Mouse (Mus musculus) lung, adult 10 weeks (tissue): Measurements from ENCODE around the gene Arih2. TPM values are rescaled to one million over a fixed set of nuclear protein-coding genes. Genes with fewer than 3 reads are reported as not detected.

Experiments used
- polyA plus RNA-seq: library from polyadenylated mRNA; stranded (reverse); fragments of 350-450 nt; fragmentation: Illumina TruSeq; extraction: RNeasy Lipid Tissue Mini Kit (QIAGEN cat#74804); gene quantifications from one replicate; pipeline ENCODE4 v1.2.3, GENCODE M21; 2014; ENCODE audit warnings: low read depth, low replicate concordance; ENCODE audit not compliant: insufficient read depth

The Arih2 gene
- 14.2 TPM for polyA plus RNA-seq

GRCm38 (mm10) chr9:108648611-108649560 lies at the start of gene Arih2:
TSS of gene Arih2 (minus strand) at chr9:108649386.

GRCm38 (mm10) chr9:108689106-108689505 lies 39.9 kb upstream of the Arih2 start, which contains the start of gene Prkar2a:
TSS of gene Prkar2a (plus strand) at chr9:108689314.

GRCm38 (mm10) chr9:108661677-108662612 lies 12.8 kb upstream of the Arih2 start, which contains the start of gene Slc25a20:
TSS of gene Slc25a20 (plus strand) at chr9:108662088.

GRCm38 (mm10) chr9:108596998-108597764 lies 52.0 kb downstream of the Arih2 start, which contains the start of gene P4htm:
TSS of gene P4htm (minus strand) at chr9:108597667.

GRCm38 (mm10) chr9:108578545-108579343 lies 70.4 kb downstream of the Arih2 start, which contains the start of gene Wdr6:
TSS of gene Wdr6 (minus strand) at chr9:108578739.

GRCm38 (mm10) chr9:108569381-108570206 lies 79.6 kb downstream of the Arih2 start, which contains the start of gene Dalrd3:
TSS of gene Dalrd3 (plus strand) at chr9:108569886.

GRCm38 (mm10) chr9:108566815-108567776 lies 82.1 kb downstream of the Arih2 start, which contains the start of gene Ndufaf3:
TSS of gene Ndufaf3 (minus strand) at chr9:108567434.

GRCm38 (mm10) chr9:108560227-108560841 lies 88.9 kb downstream of the Arih2 start, which contains the start of gene Impdh2:
TSS of gene Impdh2 (plus strand) at chr9:108560286.

Other genes starting within 250 kb of the Arih2 start
- not detected for gene Ccdc36, start 220.9 kb downstream of the Arih2 start, polyA plus RNA-seq
- not detected for gene BC048562, start 212.9 kb downstream of the Arih2 start, polyA plus RNA-seq
- 16.2 TPM for gene Ccdc71, start 188.9 kb downstream of the Arih2 start, polyA plus RNA-seq
- 27.7 TPM for gene Klhdc8b, start 187.8 kb downstream of the Arih2 start, polyA plus RNA-seq
- 37.0 TPM for gene Lamb2, start 169.7 kb downstream of the Arih2 start, polyA plus RNA-seq
- gene Usp19, start 158.8 kb downstream of the Arih2 start, polyA plus RNA-seq, result 38.6 TPM
- gene Qars, start 141.7 kb downstream of the Arih2 start, polyA plus RNA-seq, result 46.7 TPM
- gene Qrich1, start 132.6 kb downstream of the Arih2 start, polyA plus RNA-seq, result 27.9 TPM
- 53.0 TPM for gene Impdh2, start 89.1 kb downstream of the Arih2 start, polyA plus RNA-seq
- 37.0 TPM for gene Ndufaf3, start 82.0 kb downstream of the Arih2 start, polyA plus RNA-seq
- gene Dalrd3, start 79.5 kb downstream of the Arih2 start, polyA plus RNA-seq, result 52.3 TPM
- gene Wdr6, start 70.6 kb downstream of the Arih2 start, polyA plus RNA-seq, result 23.5 TPM
- 7.7 TPM for gene P4htm, start 51.7 kb downstream of the Arih2 start, polyA plus RNA-seq
- gene Slc25a20, start 12.7 kb upstream of the Arih2 start, polyA plus RNA-seq, result 33.7 TPM
- gene Prkar2a, start 39.9 kb upstream of the Arih2 start, polyA plus RNA-seq, result 19.3 TPM
- 35.1 TPM for gene Ip6k2, start 134.4 kb upstream of the Arih2 start, polyA plus RNA-seq
- 6.5 TPM for gene Nckipsd, start 159.0 kb upstream of the Arih2 start, polyA plus RNA-seq
- 0.03 TPM for gene Celsr3, start 176.9 kb upstream of the Arih2 start, polyA plus RNA-seq
- 7.2 TPM for gene Slc26a6, start 203.9 kb upstream of the Arih2 start, polyA plus RNA-seq